Mouse (Mus musculus) cerebellum, adult 2 months (tissue): ENCODE results near the gene Tmem14a. TPM values are rescaled to one million over a fixed set of nuclear protein-coding genes. Genes with fewer than 3 reads are reported as not detected.
"Not testable (repeated sequence)": the region's sequence is repeated elsewhere in the genome, so short reads cannot be mapped to it uniquely, and the experiment has no call there.

ENCODE experiments used
- DNase-seq, 2 experiments: peaks; one replicate each; pipeline ENCODE4 v3.0.0; 2021
- H3K27ac ChIP-seq: fragments of 200-500 bp; 2 replicates; pipeline ENCODE4 v1.5.1; 2012; ENCODE audit warnings: low read length, control low read depth, inconsistent platforms; ENCODE audit not compliant: insufficient read depth
- H3K27me3 ChIP-seq: fragments of 200-500 bp; 2 replicates; pipeline ENCODE4 v1.6.1; 2012; ENCODE audit warnings: inconsistent platforms, mild to moderate bottlenecking, low read length, moderate library complexity; ENCODE audit not compliant: control insufficient read depth, insufficient read depth
- H3K4me1 ChIP-seq: fragments of 200-500 bp; 2 replicates; pipeline ENCODE4 v1.6.1; 2011; ENCODE audit warnings: low read length; ENCODE audit not compliant: control insufficient read depth, insufficient read depth
- H3K4me3 ChIP-seq: fragments of 200-500 bp; replicated peaks from 2 replicates; pipeline ENCODE3; 2011; ENCODE audit warnings: mild to moderate bottlenecking, low read depth, low read length, control low read depth; ENCODE audit not compliant: insufficient read depth
- CTCF ChIP-seq: fragments of 200-500 bp; IDR thresholded peaks from 2 replicates; pipeline ENCODE4 v1.5.1; 2011; ENCODE audit warnings: low read depth, mild to moderate bottlenecking, control low read depth, low read length, moderate library complexity, borderline replicate concordance; ENCODE audit not compliant: insufficient read depth
- POLR2A ChIP-seq: fragments of 200-500 bp; IDR thresholded peaks from 2 replicates; pipeline ENCODE4 v1.6.1; 2011; ENCODE audit warnings: low read length, control low read depth, borderline replicate concordance; ENCODE audit not compliant: insufficient read depth
- WGBS: fragments of 180-500 bp; shearing (Covaris S2); methylation state at CpG from one replicate; pipeline ENCODE4 v1.1.7; 2018; 5-methylcytosine and 5-hydroxymethylcytosine counted together
- polyA plus RNA-seq: library from polyadenylated mRNA; depleted of rRNA; stranded (reverse); fragments of >200 nt; gene quantifications from 2 replicates; pipeline ENCODE4 v1.2.3, GENCODE M21; 2012; rRNA removed

Tmem14a gene
- polyA plus RNA-seq, result 36.9 and 38.7 TPM in 2 replicates

DNA sequence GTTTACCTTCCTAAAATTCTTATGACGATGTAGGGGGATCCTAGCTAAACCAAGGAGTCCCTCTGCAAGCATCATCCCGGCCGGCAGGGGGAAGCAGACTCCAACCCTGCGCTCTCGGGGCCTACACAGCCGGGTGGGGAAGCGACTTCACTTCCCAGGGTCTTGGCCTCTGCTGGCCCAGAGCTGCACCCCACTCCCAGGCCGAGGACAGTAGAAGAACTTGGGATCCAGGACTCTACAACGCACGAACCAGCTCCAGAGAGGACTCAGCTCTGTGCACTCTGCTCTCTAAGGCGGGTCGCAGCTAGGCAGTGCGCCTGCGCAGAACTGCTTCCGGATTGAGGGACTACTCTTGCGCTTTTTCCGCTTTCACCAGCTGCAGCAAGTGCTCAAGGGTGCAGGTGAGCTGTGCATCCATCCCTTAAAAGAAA is at the start of gene Tmem14a:
Gene Tmem14a, plus strand, starts transcription at position 87 of the 431 bp plus-strand sequence.
- peak; percentile 86 to 90 for DNase-seq
- 1% methylated on average over 17 of the region's 17 CpGs for WGBS
- Histone ChIP-seq H3K27ac (peak within 1 kb of the TSS; percentile 75), H3K27me3 (no peaks in the 10 kb centered on the region), H3K4me3 (peak within 1 kb of the TSS; percentile 75), H3K4me1 (no peaks in the 10 kb centered on the region; the same call in none of the 2 replicates)
- peak; percentile 64; the same call in 1 of the 2 replicates for TF ChIP-seq POLR2A
- TF ChIP-seq CTCF, result peak; percentile 90

DNA sequence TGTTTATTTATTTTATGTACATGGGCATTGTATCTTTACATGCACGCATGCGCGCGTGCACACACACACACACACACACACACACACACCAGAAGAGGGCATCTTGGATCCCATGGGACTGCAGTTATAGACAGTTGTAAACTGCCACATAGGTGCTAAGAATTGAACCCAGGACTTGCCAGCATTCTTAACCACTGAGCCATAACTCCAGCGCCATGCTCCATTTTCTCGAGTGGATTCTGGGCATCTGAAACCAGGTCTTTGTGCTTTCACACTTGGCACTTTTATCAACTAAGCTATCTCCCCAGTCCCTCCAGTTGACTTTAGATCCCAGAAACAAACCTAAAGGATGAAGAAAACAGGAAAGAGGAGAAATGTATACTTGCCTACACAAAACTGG is 33.2 kb upstream of the Tmem14a start:
- Histone ChIP-seq H3K27me3 (no peaks in the 10 kb centered on the region), H3K4me1 (no peaks in the 10 kb centered on the region), H3K27ac (no peak overlapping the region), H3K4me3 (no peak overlapping the region)
- DNase-seq, result no peak
- TF ChIP-seq CTCF (no peak), POLR2A (no peak)
- WGBS, result 97% methylated on average over 6 of the region's 6 CpGs

DNA sequence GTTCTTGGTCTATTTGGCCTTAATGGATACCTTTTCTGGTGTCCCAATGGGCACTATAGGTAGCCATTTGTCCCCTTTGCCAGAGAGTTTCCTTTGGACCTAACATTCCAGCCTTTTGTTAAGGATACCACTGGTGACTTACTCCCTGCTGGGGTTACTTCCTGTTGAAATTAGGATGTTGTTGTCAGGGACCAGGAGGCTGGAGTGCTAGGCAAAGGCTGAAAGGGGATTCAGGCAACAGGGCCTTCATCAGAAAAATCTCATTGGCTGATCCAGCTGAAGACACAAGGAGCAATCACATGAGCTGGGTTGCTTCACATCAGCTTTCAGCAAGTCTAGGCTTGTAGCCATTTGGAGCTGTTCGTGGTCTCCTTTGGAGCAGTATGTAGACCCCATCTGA is 12.1 kb upstream of the Tmem14a start:
- Histone ChIP-seq H3K27me3 (no peaks in the 10 kb centered on the region), H3K4me1 (no peaks in the 10 kb centered on the region), H3K27ac (no peak overlapping the region), H3K4me3 (no peak overlapping the region)
- no peak for DNase-seq
- WGBS, result 82% methylated on average over 1 of the region's 1 CpGs
- TF ChIP-seq CTCF, result no peak
- TF ChIP-seq POLR2A, result no peak

DNA sequence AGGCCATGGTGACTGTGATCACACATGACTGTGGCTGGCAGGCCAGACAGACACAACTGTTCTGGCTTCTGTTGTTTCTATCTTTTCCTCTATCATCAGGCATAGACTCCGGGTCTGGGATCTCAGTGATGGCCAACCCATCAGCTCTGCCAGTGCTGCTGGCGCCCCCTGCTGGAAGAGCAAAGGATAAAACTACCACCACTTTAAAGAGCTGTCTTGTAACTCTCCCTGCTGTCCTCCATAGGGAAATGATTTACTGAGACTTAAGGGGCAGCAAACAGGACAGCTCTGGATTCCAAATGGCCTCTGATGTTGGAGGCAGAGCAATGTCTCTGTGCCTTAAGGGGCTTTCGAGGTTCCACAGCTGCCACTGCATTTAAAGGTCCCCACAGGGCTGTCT is 4.8 kb upstream of the Tmem14a start:
- not testable (repeated sequence) for DNase-seq, H3K4me1 ChIP-seq, H3K27me3 ChIP-seq, H3K4me3 ChIP-seq, H3K27ac ChIP-seq
- WGBS, result 22% methylated on average over 3 of the region's 3 CpGs

- not testable (repeated sequence) for H3K4me3 ChIP-seq, H3K27me3 ChIP-seq, H3K4me1 ChIP-seq, H3K27ac ChIP-seq, DNase-seq
- 38% methylated on average over 6 of the region's 6 CpGs for WGBS
Observed at GRCm38 (mm10) chr1:21213991-21214692, 4.2 kb upstream of the Tmem14a start.

GRCm38 (mm10) chr1:21227756-21228395 is 9.5 kb downstream of the Tmem14a start:
- 90% methylated on average over 6 of the region's 6 CpGs for WGBS
- TF ChIP-seq POLR2A (no peak), CTCF (no peak)
- DNase-seq, result no peak

GRCm38 (mm10) chr1:21228740-21229722 is 10.7 kb downstream of the Tmem14a start:
- 65% methylated on average over 15 of the region's 15 CpGs for WGBS
- not testable (repeated sequence) for H3K27me3 ChIP-seq, H3K4me3 ChIP-seq, DNase-seq, H3K4me1 ChIP-seq, H3K27ac ChIP-seq

More at GRCm38 (mm10) chr1:21227756-21228395, 9.5 kb downstream of the Tmem14a start:
- Histone ChIP-seq H3K27me3 (no peaks in the 10 kb centered on the region), H3K4me3 (no peak overlapping the region), H3K4me1 (no peaks in the 10 kb centered on the region), H3K27ac (no peak overlapping the region)
